Mouse (Mus musculus) cerebellum, postnatal 10 days (tissue): ENCODE results near the gene Fam57b.

Experiments used
- DNase-seq, 2 experiments: peaks; one replicate each; pipeline ENCODE4 v3.0.0; 2021; ENCODE audit warnings: mixed read lengths in 2 of 2

Gene Fam57b

GRCm38 (mm10) chr7:126797411-126798126 lies at the start of gene Fam57b:
Gene Fam57b (plus strand): TSS chr7:126797668.
- DNase-seq = peak; percentile 88 to 91

- no peak for DNase-seq
Observed at GRCm38 (mm10) chr7:126748824-126749223, 48.6 kb upstream of the Fam57b start.

GRCm38 (mm10) chr7:126749582-126750343 lies 47.7 kb upstream of the Fam57b start:
- DNase-seq = no peak

GRCm38 (mm10) chr7:126754866-126755265 lies 42.6 kb upstream of the Fam57b start:
- DNase-seq = peak; percentile 89 to 94

GRCm38 (mm10) chr7:126758539-126758938 lies 38.9 kb upstream of the Fam57b start:
- DNase-seq = no peak

- peak; percentile 93 to 95 for DNase-seq
Observed at GRCm38 (mm10) chr7:126759050-126759671, 38.3 kb upstream of the Fam57b start, which contains the start of gene Mapk3. Gene Mapk3 (plus strand): TSS chr7:126759601.

GRCm38 (mm10) chr7:126759672-126760390 lies 37.6 kb upstream of the Fam57b start:
- no peak for DNase-seq

- peak; percentile 73 to 81 for DNase-seq
Observed at GRCm38 (mm10) chr7:126760391-126760802, 37.1 kb upstream of the Fam57b start.

- DNase-seq = no peak
Observed at GRCm38 (mm10) chr7:126760956-126761355, 36.5 kb upstream of the Fam57b start.

- DNase-seq = no peak
Observed at GRCm38 (mm10) chr7:126761529-126762067, 35.9 kb upstream of the Fam57b start.

GRCm38 (mm10) chr7:126762471-126763008 lies 34.9 kb upstream of the Fam57b start:
- no peak for DNase-seq

- DNase-seq = no peak
Observed at GRCm38 (mm10) chr7:126765540-126765939, 31.9 kb upstream of the Fam57b start.

GRCm38 (mm10) chr7:126766201-126766600 lies 31.3 kb upstream of the Fam57b start, which contains the start of gene Gdpd3:
Gene Gdpd3 (plus strand): TSS chr7:126766334.
- DNase-seq = no peak

- DNase-seq = no peak
Observed at GRCm38 (mm10) chr7:126767001-126767400, 30.5 kb upstream of the Fam57b start.

- no peak for DNase-seq
Observed at GRCm38 (mm10) chr7:126770784-126771183, 26.7 kb upstream of the Fam57b start.

- no peak for DNase-seq
Observed at GRCm38 (mm10) chr7:126773351-126773750, 24.1 kb upstream of the Fam57b start.

- DNase-seq = no peak
Observed at GRCm38 (mm10) chr7:126774463-126774862, 23.0 kb upstream of the Fam57b start.

- DNase-seq = no peak
Observed at GRCm38 (mm10) chr7:126775185-126775977, 22.1 kb upstream of the Fam57b start.

- DNase-seq = no peak
Observed at GRCm38 (mm10) chr7:126775978-126776234, 21.6 kb upstream of the Fam57b start.

GRCm38 (mm10) chr7:126776598-126777057 lies 20.8 kb upstream of the Fam57b start, which contains the start of gene Ypel3:
Gene Ypel3 (plus strand): TSS chr7:126776955.
- DNase-seq = peak; percentile 98

GRCm38 (mm10) chr7:126777476-126777875 lies 20.0 kb upstream of the Fam57b start:
- peak; percentile 64 to 66 for DNase-seq
